Mouse (Mus musculus) liver, adult 2 months (tissue): Measurements from ENCODE around the gene Skap1. TPM values are rescaled to one million over a fixed set of nuclear protein-coding genes. Genes with fewer than 3 reads are reported as not detected.

ENCODE experiments used
- DNase-seq: peaks from one replicate; pipeline ENCODE4 v3.0.0-alpha.2; 2011; ENCODE audit warnings: low read depth, low spot score; ENCODE audit errors: extremely low read depth
- H3K27ac ChIP-seq: fragments of 200-500 bp; replicated peaks from 2 replicates; pipeline ENCODE4 v1.5.1; 2012; ENCODE audit warnings: low read depth, mild to moderate bottlenecking, control low read depth, inconsistent platforms, low read length; ENCODE audit not compliant: insufficient read depth
- H3K27me3 ChIP-seq: fragments of 200-500 bp; 2 replicates; pipeline ENCODE4 v1.6.1; 2012; ENCODE audit warnings: mild to moderate bottlenecking, moderate library complexity, low read length, inconsistent platforms; ENCODE audit not compliant: control insufficient read depth, insufficient read depth
- H3K36me3 ChIP-seq: fragments of 200-500 bp; 2 replicates; pipeline ENCODE4 v1.6.1; 2012; ENCODE audit warnings: low read length, inconsistent platforms; ENCODE audit not compliant: control insufficient read depth, insufficient read depth
- H3K4me1 ChIP-seq: fragments of 200-500 bp; 2 replicates; pipeline ENCODE4 v1.6.1; 2011; ENCODE audit warnings: low read length; ENCODE audit not compliant: control insufficient read depth, insufficient read depth
- H3K4me3 ChIP-seq: fragments of 200-500 bp; 2 replicates; pipeline ENCODE4 v1.5.1; 2011; ENCODE audit warnings: low read depth, mild to moderate bottlenecking, control low read depth, low read length, moderate library complexity; ENCODE audit not compliant: insufficient read depth
- H3K79me2 ChIP-seq: fragments of 200-500 bp; 2 replicates; pipeline ENCODE4 v1.6.1; 2012; ENCODE audit warnings: inconsistent platforms, mild to moderate bottlenecking, low read length, moderate library complexity; ENCODE audit not compliant: control insufficient read depth, insufficient read depth
- H3K9ac ChIP-seq: fragments of 200-500 bp; 2 replicates; pipeline ENCODE4 v1.6.1; 2012; ENCODE audit warnings: low read depth, mild to moderate bottlenecking, control low read depth, inconsistent platforms, low read length
- CTCF ChIP-seq: fragments of 200-500 bp; IDR thresholded peaks from 2 replicates; pipeline ENCODE4 v1.5.1; 2011; ENCODE audit warnings: low read depth, low read length, control low read depth
- POLR2A ChIP-seq: fragments of 200-500 bp; IDR thresholded peaks from 2 replicates; pipeline ENCODE4 v1.6.1; 2011; ENCODE audit warnings: low read length, control low read depth; ENCODE audit not compliant: insufficient read depth; ENCODE audit errors: extremely low read depth
- WGBS: fragments of 180-500 bp; shearing (Covaris S2); methylation state at CpG from one replicate; pipeline ENCODE4 v1.1.7; 2018; 5-methylcytosine and 5-hydroxymethylcytosine counted together
- polyA plus RNA-seq: library from polyadenylated mRNA; depleted of rRNA; stranded (reverse); fragments of >200 nt; gene quantifications from 2 replicates; pipeline ENCODE4 v1.2.3, GENCODE M21; 2012
- total RNA-seq: library from RNA; depleted of rRNA; stranded (reverse); fragments of >200 nt; gene quantifications from 2 replicates; pipeline ENCODE4 v1.2.3, GENCODE M21; 2014

The Skap1 gene
- total and polyA plus RNA-seq, 2 experiments = 0.40 to 0.92 TPM

GRCm38 (mm10) chr11:96466987-96467386 is 2.6 kb downstream of the Skap1 start:
- Histone ChIP-seq H3K27me3 (peaks cover 8% of the 10 kb centered on the region), H3K4me1 (no peaks in the 10 kb centered on the region), H3K9ac (no peak overlapping the region), H3K36me3 (no peaks in the 10 kb centered on the region), H3K4me3 (no peak overlapping the region), H3K79me2 (no peaks in the 10 kb centered on the region), H3K27ac (no peak overlapping the region)
- 77% methylated on average over 7 of the region's 7 CpGs for WGBS
- DNase-seq = peak; percentile 3
- TF ChIP-seq CTCF = no peak
- no peak for TF ChIP-seq POLR2A

- TF ChIP-seq POLR2A = no peak
- no peak for TF ChIP-seq CTCF
- no peaks in the 10 kb centered on the region for H3K4me1 ChIP-seq
- no peak overlapping the region for H3K9ac ChIP-seq
- no peaks in the 10 kb centered on the region for H3K79me2 ChIP-seq
- H3K27me3 ChIP-seq = peaks cover 5% of the 10 kb centered on the region
- H3K4me3 ChIP-seq = no peak overlapping the region
- no peaks in the 10 kb centered on the region for H3K36me3 ChIP-seq
- no peak for DNase-seq
- H3K27ac ChIP-seq = no peak overlapping the region
- 45% methylated on average over 9 of the region's 9 CpGs for WGBS
These were observed 3.8 kb downstream of the Skap1 start for GRCm38 (mm10) chr11:96468048-96468745.

- no peaks in the 10 kb centered on the region for H3K79me2 ChIP-seq
- no peaks in the 10 kb centered on the region for H3K4me1 ChIP-seq
- no peak overlapping the region for H3K27ac ChIP-seq
- DNase-seq = no peak
- no peaks in the 10 kb centered on the region for H3K27me3 ChIP-seq
- H3K36me3 ChIP-seq = no peaks in the 10 kb centered on the region
- TF ChIP-seq CTCF = no peak
- no peak for TF ChIP-seq POLR2A
- no peak overlapping the region for H3K9ac ChIP-seq
- WGBS = 83% methylated on average over 3 of the region's 3 CpGs
- no peak overlapping the region for H3K4me3 ChIP-seq
These were observed 18.3 kb downstream of the Skap1 start for GRCm38 (mm10) chr11:96482711-96483110.

GRCm38 (mm10) chr11:96483179-96483578 is 18.8 kb downstream of the Skap1 start:
- H3K9ac ChIP-seq = no peak overlapping the region
- no peaks in the 10 kb centered on the region for H3K4me1 ChIP-seq
- H3K27me3 ChIP-seq = no peaks in the 10 kb centered on the region
- no peaks in the 10 kb centered on the region for H3K79me2 ChIP-seq
- no peak overlapping the region for H3K4me3 ChIP-seq
- H3K27ac ChIP-seq = no peak overlapping the region
- H3K36me3 ChIP-seq = no peaks in the 10 kb centered on the region
- no peak for DNase-seq
- TF ChIP-seq POLR2A (no peak), CTCF (no peak)

GRCm38 (mm10) chr11:96498481-96498880 is 34.1 kb downstream of the Skap1 start:
- 56% methylated on average over 8 of the region's 8 CpGs for WGBS
- TF ChIP-seq CTCF (no peak), POLR2A (no peak)
- no peaks in the 10 kb centered on the region for H3K36me3 ChIP-seq
- H3K4me1 ChIP-seq = no peaks in the 10 kb centered on the region
- H3K27me3 ChIP-seq = peaks cover 4% of the 10 kb centered on the region; the same call in 1 of the 2 replicates
- no peak overlapping the region for H3K9ac ChIP-seq
- H3K79me2 ChIP-seq = no peaks in the 10 kb centered on the region
- H3K4me3 ChIP-seq = no peak overlapping the region
- no peak for DNase-seq
- no peak overlapping the region for H3K27ac ChIP-seq

- no peak overlapping the region for H3K27ac ChIP-seq
- no peaks in the 10 kb centered on the region for H3K36me3 ChIP-seq
- H3K79me2 ChIP-seq = no peaks in the 10 kb centered on the region
- no peak overlapping the region for H3K9ac ChIP-seq
- TF ChIP-seq POLR2A (no peak), CTCF (no peak)
- H3K4me1 ChIP-seq = no peaks in the 10 kb centered on the region
- H3K27me3 ChIP-seq = peaks cover 4% of the 10 kb centered on the region; the same call in 1 of the 2 replicates
- no peak for DNase-seq
- whole genome bisulfite sequencing = 59% methylated on average over 6 of the region's 6 CpGs
- no peak overlapping the region for H3K4me3 ChIP-seq
These were observed 36.6 kb downstream of the Skap1 start for GRCm38 (mm10) chr11:96501042-96501441.
